Mouse (Mus musculus): ENCODE results near the gene Rnls. TPM values are rescaled to one million over a fixed set of nuclear protein-coding genes. Genes with fewer than 3 reads are reported as not detected.
A peak's percentile ranks its signal among the peaks of the same experiment; 100 is the strongest.
"Not testable (repeated sequence)": the region's sequence is repeated elsewhere in the genome, so short reads cannot be mapped to it uniquely, and the experiment has no call there.

Gene Rnls
- polyA plus RNA-seq (2015; fragmentation: Nextera tagmentation; extraction: Ambion mirVana), result 1.1 and 1.2 TPM in 2 replicates

- Histone ChIP-seq H3K9ac (peak within 1 kb of the TSS; percentile 54; the same call in 1 of the 2 replicates), H3K27me3 (no peaks in the 10 kb centered on the region), H3K4me3 (replicated peaks) (peak within 1 kb of the TSS; percentile 64), H3K9me3 (replicated peaks) (no peaks in the 10 kb centered on the region), H3K4me2 (peak within 1 kb of the TSS; percentile 83), H3K36me3 (replicated peaks) (no peaks in the 10 kb centered on the region), H3K4me1 (replicated peaks) (peaks cover 9% of the 10 kb centered on the region; the same call in 1 of the 2 replicates), H3K27ac (replicated peaks) (peak within 1 kb of the TSS; percentile 69)
- ATAC-seq (ENCODE audit: insufficient read depth), result peak; percentile 92
- under 1% methylated on average over 48 of the region's 48 CpGs for WGBS (ENCODE audit: insufficient replicate concordance)
Measured at GRCm38 (mm10) chr19:33391651-33392382, at the start of gene Rnls. TSS of gene Rnls (minus strand) at chr19:33392295.

GRCm38 (mm10) chr19:33429457-33429856, 37.4 kb upstream of the Rnls start:
- H3K27me3 ChIP-seq, result no peaks in the 10 kb centered on the region

GRCm38 (mm10) chr19:33419368-33419767, 27.3 kb upstream of the Rnls start:
- H3K27ac ChIP-seq (replicated peaks); H3K4me1 ChIP-seq (replicated peaks); H3K36me3 ChIP-seq (replicated peaks); H3K27me3 ChIP-seq; ATAC-seq (ENCODE audit: insufficient read depth); H3K4me2 ChIP-seq; H3K9me3 ChIP-seq (replicated peaks); H3K9ac ChIP-seq; H3K4me3 ChIP-seq (replicated peaks): not testable (repeated sequence)
- WGBS (ENCODE audit: insufficient replicate concordance), result 57% methylated on average over 9 of the region's 9 CpGs

More at GRCm38 (mm10) chr19:33429457-33429856, 37.4 kb upstream of the Rnls start:
- Histone ChIP-seq H3K27ac (replicated peaks) (no peak overlapping the region), H3K4me1 (replicated peaks) (no peaks in the 10 kb centered on the region), H3K4me2 (no peak overlapping the region), H3K9me3 (replicated peaks) (no peaks in the 10 kb centered on the region), H3K36me3 (replicated peaks) (no peaks in the 10 kb centered on the region), H3K4me3 (replicated peaks) (no peak overlapping the region), H3K9ac (no peak overlapping the region)
- WGBS (ENCODE audit: insufficient replicate concordance), result 16% methylated on average over 2 of the region's 2 CpGs
- no peak for ATAC-seq (ENCODE audit: insufficient read depth)

GRCm38 (mm10) chr19:33380825-33381224, 11.3 kb downstream of the Rnls start:
- 51% methylated on average over 2 of the region's 2 CpGs for WGBS (ENCODE audit: insufficient replicate concordance)

GRCm38 (mm10) chr19:33380386-33380785, 11.7 kb downstream of the Rnls start:
- WGBS (ENCODE audit: insufficient replicate concordance), result 16% methylated on average over 3 of the region's 3 CpGs
- Histone ChIP-seq H3K4me1 (replicated peaks) (no peaks in the 10 kb centered on the region), H3K27me3 (no peaks in the 10 kb centered on the region), H3K4me2 (no peak overlapping the region), H3K9me3 (replicated peaks) (no peaks in the 10 kb centered on the region), H3K4me3 (replicated peaks) (no peak overlapping the region), H3K27ac (replicated peaks) (no peak overlapping the region), H3K9ac (no peak overlapping the region), H3K36me3 (replicated peaks) (no peaks in the 10 kb centered on the region)
- ATAC-seq (ENCODE audit: insufficient read depth), result no peak

More at GRCm38 (mm10) chr19:33380825-33381224, 11.3 kb downstream of the Rnls start:
- H3K27ac ChIP-seq (replicated peaks), result no peak overlapping the region
- H3K4me3 ChIP-seq (replicated peaks), result no peak overlapping the region
- no peak overlapping the region for H3K4me2 ChIP-seq
- no peaks in the 10 kb centered on the region for H3K9me3 ChIP-seq (replicated peaks)
- no peak for ATAC-seq (ENCODE audit: insufficient read depth)
- H3K9ac ChIP-seq, result no peak overlapping the region
- H3K36me3 ChIP-seq (replicated peaks), result no peaks in the 10 kb centered on the region
- no peaks in the 10 kb centered on the region for H3K4me1 ChIP-seq (replicated peaks)
- H3K27me3 ChIP-seq, result no peaks in the 10 kb centered on the region

- Histone ChIP-seq H3K9me3 (replicated peaks) (no peaks in the 10 kb centered on the region), H3K36me3 (replicated peaks) (no peaks in the 10 kb centered on the region), H3K27ac (replicated peaks) (no peak overlapping the region), H3K27me3 (no peaks in the 10 kb centered on the region), H3K4me2 (no peak overlapping the region), H3K9ac (no peak overlapping the region), H3K4me1 (replicated peaks) (no peaks in the 10 kb centered on the region), H3K4me3 (replicated peaks) (no peak overlapping the region)
- ATAC-seq (ENCODE audit: insufficient read depth), result no peak
- WGBS (ENCODE audit: insufficient replicate concordance), result 59% methylated on average over 2 of the region's 2 CpGs
Measured at GRCm38 (mm10) chr19:33368808-33369207, 23.3 kb downstream of the Rnls start.

GRCm38 (mm10) chr19:33366661-33367060, 25.4 kb downstream of the Rnls start:
- Histone ChIP-seq H3K4me3 (replicated peaks) (no peak overlapping the region), H3K4me2 (no peak overlapping the region), H3K27ac (replicated peaks) (no peak overlapping the region), H3K4me1 (replicated peaks) (no peaks in the 10 kb centered on the region), H3K27me3 (no peaks in the 10 kb centered on the region), H3K9ac (no peak overlapping the region), H3K9me3 (replicated peaks) (no peaks in the 10 kb centered on the region), H3K36me3 (replicated peaks) (no peaks in the 10 kb centered on the region)
- no peak for ATAC-seq (ENCODE audit: insufficient read depth)
- WGBS (ENCODE audit: insufficient replicate concordance), result 5% methylated on average over 3 of the region's 3 CpGs

GRCm38 (mm10) chr19:33357019-33357418, 35.1 kb downstream of the Rnls start:
- Histone ChIP-seq H3K4me3 (replicated peaks) (no peak overlapping the region), H3K4me1 (replicated peaks) (no peaks in the 10 kb centered on the region), H3K27me3 (no peaks in the 10 kb centered on the region), H3K9ac (no peak overlapping the region), H3K27ac (replicated peaks) (no peak overlapping the region), H3K4me2 (no peak overlapping the region), H3K36me3 (replicated peaks) (no peaks in the 10 kb centered on the region), H3K9me3 (replicated peaks) (no peaks in the 10 kb centered on the region)
- ATAC-seq (ENCODE audit: insufficient read depth), result no peak
- WGBS (ENCODE audit: insufficient replicate concordance), result 3% methylated on average over 3 of the region's 3 CpGs

GRCm38 (mm10) chr19:33340119-33340518, 52.0 kb downstream of the Rnls start:
- Histone ChIP-seq H3K9me3 (replicated peaks) (no peaks in the 10 kb centered on the region), H3K27me3 (no peaks in the 10 kb centered on the region), H3K4me2 (no peak overlapping the region), H3K36me3 (replicated peaks) (no peaks in the 10 kb centered on the region), H3K27ac (replicated peaks) (no peak overlapping the region), H3K4me1 (replicated peaks) (no peaks in the 10 kb centered on the region), H3K9ac (no peak overlapping the region), H3K4me3 (replicated peaks) (no peak overlapping the region)
- ATAC-seq (ENCODE audit: insufficient read depth), result no peak
- WGBS (ENCODE audit: insufficient replicate concordance), result 62% methylated on average over 1 of the region's 1 CpGs

- Histone ChIP-seq H3K27me3 (no peaks in the 10 kb centered on the region), H3K9ac (no peak overlapping the region), H3K9me3 (replicated peaks) (no peaks in the 10 kb centered on the region), H3K36me3 (replicated peaks) (no peaks in the 10 kb centered on the region), H3K27ac (replicated peaks) (no peak overlapping the region), H3K4me2 (no peak overlapping the region), H3K4me1 (replicated peaks) (no peaks in the 10 kb centered on the region), H3K4me3 (replicated peaks) (no peak overlapping the region)
- WGBS (ENCODE audit: insufficient replicate concordance), result 49% methylated on average over 4 of the region's 4 CpGs
- no peak for ATAC-seq (ENCODE audit: insufficient read depth)
Measured at GRCm38 (mm10) chr19:33326706-33327641, 65.1 kb downstream of the Rnls start.

- no peak for ATAC-seq (ENCODE audit: insufficient read depth)
- 33% methylated on average over 1 of the region's 1 CpGs for WGBS (ENCODE audit: insufficient replicate concordance)
- no peaks in the 10 kb centered on the region for H3K4me1 ChIP-seq (replicated peaks)
Measured at GRCm38 (mm10) chr19:33318785-33319184, 73.3 kb downstream of the Rnls start.

More at GRCm38 (mm10) chr19:33318785-33319184, 73.3 kb downstream of the Rnls start:
- H3K36me3 ChIP-seq (replicated peaks), result no peaks in the 10 kb centered on the region
- no peak overlapping the region for H3K27ac ChIP-seq (replicated peaks)
- no peak overlapping the region for H3K4me2 ChIP-seq
- H3K9me3 ChIP-seq (replicated peaks), result no peaks in the 10 kb centered on the region
- no peak overlapping the region for H3K4me3 ChIP-seq (replicated peaks)
- no peaks in the 10 kb centered on the region for H3K27me3 ChIP-seq
- H3K9ac ChIP-seq, result no peak overlapping the region
